Mouse (Mus musculus) MEL (cell line): ENCODE measurements around the gene Zfp804b. TPM values are rescaled to one million over a fixed set of nuclear protein-coding genes. Genes with fewer than 3 reads are reported as not detected.

ENCODE experiments used
- DNase-seq: peaks from one replicate; pipeline ENCODE4 v3.0.0; 2011; ENCODE audit warnings: low read depth, low spot score
- H3K27ac ChIP-seq: 2 replicates; pipeline ENCODE4 v1.5.1; 2012; ENCODE audit warnings: low read depth, mild to moderate bottlenecking, control low read depth, low read length, moderate library complexity; ENCODE audit not compliant: control insufficient read depth
- H3K27me3 ChIP-seq, 2 experiments: fragments of 150-350 bp in 1 of 2; sonication (generic) in 1 of 2; 2 replicates each; pipeline ENCODE4 v1.6.1; 2012; ENCODE audit warnings: low read length in 2 of 2, mild to moderate bottlenecking in 2 of 2, improper control_type of control experiment in 1 of 2, moderate library complexity in 1 of 2; ENCODE audit not compliant: insufficient read depth in 2 of 2, control insufficient read depth in 1 of 2
- H3K36me3 ChIP-seq, 2 experiments: 2 replicates each; pipeline ENCODE4 v1.6.1; 2012 to 2014; ENCODE audit warnings: low read length in 2 of 2, improper control_type of control experiment in 1 of 2, inconsistent platforms in 1 of 2, mild to moderate bottlenecking in 1 of 2; ENCODE audit not compliant: insufficient read depth in 2 of 2, control insufficient read depth in 1 of 2
- H3K4me1 ChIP-seq, 2 experiments: fragments of 150-350 bp in 1 of 2; sonication (generic) in 1 of 2; 2 replicates each; pipeline ENCODE4 v1.6.1; 2012; ENCODE audit warnings: low read length in 2 of 2, improper control_type of control experiment in 1 of 2, mild to moderate bottlenecking in 1 of 2; ENCODE audit not compliant: insufficient read depth in 2 of 2, control insufficient read depth in 1 of 2
- H3K4me3 ChIP-seq, 2 experiments: fragments of 150-350 bp in 1 of 2; sonication (generic) in 1 of 2; 2 replicates each; pipeline ENCODE4 v1.5.1; 2012; ENCODE audit warnings: low read depth in 2 of 2, low read length in 2 of 2, mild to moderate bottlenecking in 2 of 2, moderate library complexity in 2 of 2, control low read depth in 1 of 2, improper control_type of control experiment in 1 of 2; ENCODE audit not compliant: control insufficient read depth in 1 of 2, insufficient read depth in 1 of 2
- H3K79me2 ChIP-seq: 2 replicates; pipeline ENCODE4 v1.6.1; 2012; ENCODE audit warnings: mild to moderate bottlenecking, low read length, moderate library complexity; ENCODE audit not compliant: control insufficient read depth, poor library complexity, insufficient read depth
- H3K9ac ChIP-seq: 2 replicates; pipeline ENCODE4 v1.6.1; 2012; ENCODE audit warnings: low read depth, mild to moderate bottlenecking, control low read depth, low read length, moderate library complexity; ENCODE audit not compliant: control insufficient read depth, poor library complexity, severe bottlenecking
- H3K9me3 ChIP-seq: fragments of 150-350 bp; sonication (generic); replicated peaks from 2 replicates; pipeline ENCODE4 v1.6.1; 2012; ENCODE audit warnings: mild to moderate bottlenecking, low read length, improper control_type of control experiment, moderate library complexity; ENCODE audit not compliant: insufficient read depth
- CHD1 ChIP-seq: IDR thresholded peaks from 2 replicates; pipeline ENCODE4 v1.6.1; 2012; ENCODE audit warnings: low read depth, mild to moderate bottlenecking, inconsistent platforms, low read length, improper control_type of control experiment
- CHD2 ChIP-seq: IDR thresholded peaks from 2 replicates; pipeline ENCODE4 v1.6.1; 2011; ENCODE audit warnings: low read length, improper control_type of control experiment
- CTCF ChIP-seq, 3 experiments: IDR thresholded peaks in 2 of 3; conservative IDR thresholded peaks in 1 of 3; 2 replicates each; pipeline ENCODE4 v1.5.1; 2011 to 2012; ENCODE audit warnings: low read length in 3 of 3, low read depth in 2 of 3, mild to moderate bottlenecking in 2 of 3, improper control_type of control experiment in 1 of 3, inconsistent platforms in 1 of 3, mixed read lengths in 1 of 3, moderate library complexity in 1 of 3; ENCODE audit not compliant: control insufficient read depth in 1 of 3, insufficient read depth in 1 of 3, poor library complexity in 1 of 3, severe bottlenecking in 1 of 3
- E2F4 ChIP-seq: IDR thresholded peaks from 2 replicates; pipeline ENCODE4 v1.6.1; 2011; ENCODE audit warnings: low read depth, low read length, improper control_type of control experiment, borderline replicate concordance
- EP300 ChIP-seq, 2 experiments: IDR thresholded peaks; 2 replicates each; pipeline ENCODE4 v1.6.1; 2011; ENCODE audit warnings: improper control_type of control experiment in 2 of 2, low read length in 2 of 2, low read depth in 1 of 2, mild to moderate bottlenecking in 1 of 2
- ETS1 ChIP-seq: IDR thresholded peaks from 2 replicates; pipeline ENCODE4 v1.6.1; 2012; ENCODE audit warnings: low read depth, mild to moderate bottlenecking, inconsistent platforms, low read length, improper control_type of control experiment, moderate library complexity
- GATA1 ChIP-seq: IDR thresholded peaks from 2 replicates; pipeline ENCODE4 v1.6.1; 2011; ENCODE audit warnings: low read depth, low read length, improper control_type of control experiment
- HCFC1 ChIP-seq: IDR thresholded peaks from 2 replicates; pipeline ENCODE4 v1.6.1; 2012; ENCODE audit warnings: low read depth, mild to moderate bottlenecking, inconsistent platforms, low read length, improper control_type of control experiment, moderate library complexity
- JUND ChIP-seq: IDR thresholded peaks from 2 replicates; pipeline ENCODE4 v1.6.1; 2011; ENCODE audit warnings: low read depth, mild to moderate bottlenecking, improper control_type of control experiment, low read length
- MAFK ChIP-seq: IDR thresholded peaks from 2 replicates; pipeline ENCODE4 v1.6.1; 2011; ENCODE audit warnings: low read depth, mild to moderate bottlenecking, low read length, improper control_type of control experiment, borderline replicate concordance
- MAX ChIP-seq: IDR thresholded peaks from 2 replicates; pipeline ENCODE4 v1.6.1; 2011; ENCODE audit warnings: low read length, improper control_type of control experiment
- MXI1 ChIP-seq: IDR thresholded peaks from 2 replicates; pipeline ENCODE4 v1.6.1; 2011; ENCODE audit warnings: mild to moderate bottlenecking, low read depth, low read length, improper control_type of control experiment
- MYB ChIP-seq: IDR thresholded peaks from 2 replicates; pipeline ENCODE4 v1.6.1; 2011; ENCODE audit warnings: mild to moderate bottlenecking, low read depth, low read length, improper control_type of control experiment
- NELFE ChIP-seq: IDR thresholded peaks from 2 replicates; pipeline ENCODE4 v1.6.1; 2011; ENCODE audit warnings: low read depth, low read length, improper control_type of control experiment
- NRF1 ChIP-seq: IDR thresholded peaks from 2 replicates; pipeline ENCODE4 v1.6.1; 2014; ENCODE audit warnings: low read depth, mild to moderate bottlenecking, inconsistent platforms, low read length, improper control_type of control experiment, moderate library complexity; ENCODE audit not compliant: poor library complexity, insufficient read depth, severe bottlenecking
- POLR2A ChIP-seq, 2 experiments: IDR thresholded peaks; 2 replicates each; pipeline ENCODE4 v1.6.1; 2011 to 2012; ENCODE audit warnings: low read length in 2 of 2, mild to moderate bottlenecking in 2 of 2, control low read depth in 1 of 2, improper control_type of control experiment in 1 of 2, low read depth in 1 of 2, moderate library complexity in 1 of 2; ENCODE audit not compliant: control insufficient read depth in 1 of 2, insufficient read depth in 1 of 2, poor library complexity in 1 of 2
- POLR2AphosphoS2 ChIP-seq: IDR thresholded peaks from 2 replicates; pipeline ENCODE4 v1.6.1; 2011; ENCODE audit warnings: low read length, improper control_type of control experiment
- RAD21 ChIP-seq: IDR thresholded peaks from 2 replicates; pipeline ENCODE4 v1.6.1; 2011; ENCODE audit warnings: mild to moderate bottlenecking, low read depth, low read length, improper control_type of control experiment
- RCOR1 ChIP-seq: IDR thresholded peaks from 2 replicates; pipeline ENCODE4 v1.6.1; 2012; ENCODE audit warnings: low read depth, mild to moderate bottlenecking, inconsistent platforms, low read length, improper control_type of control experiment
- SMC3 ChIP-seq: IDR thresholded peaks from 2 replicates; pipeline ENCODE4 v1.6.1; 2011; ENCODE audit warnings: low read depth, low read length, improper control_type of control experiment
- TAL1 ChIP-seq: IDR thresholded peaks from 2 replicates; pipeline ENCODE4 v1.6.1; 2012; ENCODE audit warnings: mild to moderate bottlenecking, inconsistent platforms, low read length, moderate library complexity, mixed read lengths
- TCF12 ChIP-seq: IDR thresholded peaks from 2 replicates; pipeline ENCODE4 v1.6.1; 2014; ENCODE audit warnings: low read depth, mild to moderate bottlenecking, inconsistent platforms, low read length, improper control_type of control experiment, moderate library complexity
- ZC3H11A ChIP-seq: IDR thresholded peaks from 2 replicates; pipeline ENCODE4 v1.6.1; 2012; ENCODE audit warnings: low read depth, mild to moderate bottlenecking, inconsistent platforms, low read length, improper control_type of control experiment
- ZKSCAN1 ChIP-seq: IDR thresholded peaks from 2 replicates; pipeline ENCODE4 v1.6.1; 2012; ENCODE audit warnings: low read depth, mild to moderate bottlenecking, inconsistent platforms, low read length, improper control_type of control experiment, moderate library complexity
- ZMIZ1 ChIP-seq: IDR thresholded peaks from 2 replicates; pipeline ENCODE4 v1.6.1; 2012; ENCODE audit warnings: low read depth, mild to moderate bottlenecking, inconsistent platforms, low read length, improper control_type of control experiment, moderate library complexity
- ZNF384 ChIP-seq: IDR thresholded peaks from 2 replicates; pipeline ENCODE4 v1.6.1; 2012; ENCODE audit warnings: low read depth, mild to moderate bottlenecking, inconsistent platforms, low read length, improper control_type of control experiment
- polyA plus RNA-seq, 2 experiments: library from polyadenylated mRNA; stranded (reverse) in 1 of 2; unstranded in 1 of 2; fragments of >175 nt in 1 of 2; fragments of >200 nt in 1 of 2; gene quantifications; 2 replicates each; pipeline versions ENCODE4 v1.2.1 to v1.2.4; 2012; ENCODE audit warnings: low replicate concordance in 2 of 2, low read depth in 1 of 2; ENCODE audit not compliant: insufficient read length in 2 of 2, insufficient read depth in 1 of 2, missing spikeins in 1 of 2
- total RNA-seq: library from RNA; depleted of rRNA; stranded (reverse); fragments of 300-350 nt; gene quantifications from 2 replicates; pipeline ENCODE4 v1.2.3, GENCODE M21; 2012

Zfp804b gene
- total and polyA plus RNA-seq, 3 experiments, result not detected

- Histone ChIP-seq H3K79me2 (no peaks in the 10 kb centered on the region), H3K36me3 (no peaks in the 10 kb centered on the region), H3K9me3 (no peaks in the 10 kb centered on the region), H3K4me1 (no peaks in the 10 kb centered on the region), H3K4me3 (no peak overlapping the region), H3K27me3 (no peaks in the 10 kb centered on the region), H3K27ac (no peak overlapping the region), H3K9ac (no peak overlapping the region)
- TF ChIP-seq JUND (no peak), RAD21 (no peak), MXI1 (no peak), SMC3 (no peak), RCOR1 (no peak), CTCF (IDR thresholded peaks at IDR 0.05 in 2 of 3, conservative IDR thresholded peaks at IDR 0.05 in 1 of 3; ENCODE audit: control insufficient read depth in 1 of 3, insufficient read depth in 1 of 3, low read depth in 2 of 3, low read length in 3 of 3, poor library complexity in 1 of 3, severe bottlenecking in 1 of 3) (no peak), NELFE (no peak), TAL1 (no peak), POLR2A (IDR thresholded peaks at IDR 0.05; ENCODE audit: control insufficient read depth in 1 of 2, insufficient read depth in 1 of 2, low read depth in 1 of 2, low read length in 2 of 2, poor library complexity in 1 of 2) (no peak), TCF12 (no peak), ZKSCAN1 (no peak), EP300 (IDR thresholded peaks at IDR 0.05; ENCODE audit: low read depth in 1 of 2, low read length in 2 of 2) (no peak), NRF1 (no peak), GATA1 (no peak), MYB (no peak), CHD2 (no peak)
- DNase-seq, result no peak
Observed at GRCm38 (mm10) chr5:6934837-6935236, 409.7 kb downstream of the Zfp804b start.

- Histone ChIP-seq H3K79me2 (no peaks in the 10 kb centered on the region), H3K4me3 (no peak overlapping the region), H3K36me3 (no peaks in the 10 kb centered on the region)
- TF ChIP-seq CHD1 (no peak), POLR2AphosphoS2 (no peak), E2F4 (no peak), ZKSCAN1 (no peak), ZNF384 (no peak), ZC3H11A (no peak), CHD2 (no peak), ZMIZ1 (no peak), HCFC1 (no peak), MAFK (no peak), MAX (no peak), RCOR1 (no peak), TCF12 (no peak), GATA1 (no peak), ETS1 (no peak), NELFE (no peak)
- TF ChIP-seq, all 39 proteins: peak for 0
- Histone ChIP-seq H3K9ac (no peak overlapping the region), H3K27me3 (no peaks in the 10 kb centered on the region), H3K4me1 (no peaks in the 10 kb centered on the region), H3K9me3 (no peaks in the 10 kb centered on the region), H3K27ac (no peak overlapping the region)
- DNase-seq, result no peak
Observed at GRCm38 (mm10) chr5:6911290-6911689, 433.3 kb downstream of the Zfp804b start.
